Mouse (Mus musculus) E14TG2a.4 (cell line): ENCODE data around the gene Ino80d.

ENCODE experiments used
- CTCF ChIP-seq: conservative IDR thresholded peaks from 2 replicates; pipeline ENCODE4 v1.5.1; 2014; ENCODE audit warnings: low read length
- NANOG ChIP-seq: IDR thresholded peaks from 2 replicates; pipeline ENCODE4 v1.6.1; 2014; ENCODE audit warnings: borderline replicate concordance, low read length, mixed read lengths
- POU5F1 ChIP-seq: IDR thresholded peaks from 2 replicates; pipeline ENCODE4 v1.6.1; 2014; ENCODE audit warnings: low read length, borderline replicate concordance

DNA sequence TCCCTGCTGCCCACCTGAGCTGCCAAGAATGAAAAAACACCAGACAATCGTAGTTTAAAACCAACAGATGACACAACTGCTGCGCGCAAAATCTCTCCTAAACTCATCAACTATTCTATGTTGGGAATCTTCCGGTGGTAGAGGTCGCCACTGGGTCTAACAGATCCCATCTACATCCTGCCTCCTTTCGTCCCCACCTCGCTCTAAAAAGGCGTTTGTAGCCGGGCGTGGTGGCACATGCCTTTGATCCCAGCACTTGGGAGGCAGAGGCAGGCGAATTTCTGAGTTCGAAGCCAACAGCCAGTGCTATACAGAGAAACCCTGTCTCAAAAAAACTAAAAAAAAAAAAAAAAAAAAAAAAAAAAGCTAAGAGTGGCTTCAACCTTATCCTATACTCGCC is 25.8 kb upstream of the Ino80d start:
- TF ChIP-seq CTCF (no peak), POU5F1 (no peak), NANOG (no peak)
